Mouse (Mus musculus): ENCODE measurements at regions not wholly inside any gene's neighbourhood (a gene's known extent, or its start where the extent isn't known, plus 50 kb on each side); places are given as distances from the start of the nearest gene placed in this dataset.

DNA sequence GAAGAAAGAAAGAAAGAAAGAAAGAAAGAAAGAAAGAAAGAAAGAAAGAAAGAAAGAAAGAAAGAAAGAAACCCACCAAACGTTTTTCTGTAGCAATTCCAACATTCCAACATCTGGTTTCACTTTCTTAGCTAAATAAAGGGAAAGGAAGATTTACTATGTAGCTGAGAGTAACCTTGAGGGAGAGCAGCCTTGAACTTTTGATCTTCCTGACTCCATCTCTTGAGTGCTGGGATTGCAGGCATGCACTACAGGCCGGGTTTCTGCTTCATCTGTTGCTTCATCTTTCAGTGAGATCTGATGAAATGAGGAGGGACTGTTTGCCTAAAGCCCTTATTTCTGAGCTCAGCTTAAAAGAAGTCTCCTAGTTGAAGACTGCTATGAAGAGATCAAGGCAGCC is 57.8 kb upstream of the Tmem164 start:
- in situ Hi-C loops (cut with MboI; ENCODE audit: low sequenced_read_pairs): no loop called here

DNA sequence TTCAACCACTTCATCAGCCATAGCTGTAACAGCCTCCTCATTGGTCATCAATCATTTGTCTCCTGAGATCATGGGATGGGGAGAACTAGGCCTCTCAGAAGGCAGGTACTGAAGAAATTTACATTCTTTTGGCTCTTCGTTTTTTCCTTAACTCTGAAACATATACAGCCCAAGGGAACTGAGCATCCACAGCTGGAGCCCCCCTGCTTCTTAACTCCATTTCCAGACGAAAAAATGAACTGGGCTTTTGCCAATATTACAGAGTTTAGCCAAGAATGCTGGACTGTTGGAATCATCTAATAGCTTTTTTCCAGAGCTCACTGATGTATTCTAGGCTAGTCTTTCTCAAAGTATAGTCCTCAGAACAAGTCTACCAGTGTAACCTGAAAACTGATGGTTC is 57.3 kb upstream of the Tmem164 start:
- in situ Hi-C loops (cut with MboI; ENCODE audit: low sequenced_read_pairs): no loop called here
